Mouse (Mus musculus): ENCODE measurements around the gene Tex19.2. TPM values are rescaled to one million over a fixed set of nuclear protein-coding genes. Genes with fewer than 3 reads are reported as not detected.

Gene Tex19.2
- polyA plus RNA-seq (2012; ENCODE audit: insufficient read depth, insufficient read length, missing spikeins), result not detected in 2 replicates

DNA sequence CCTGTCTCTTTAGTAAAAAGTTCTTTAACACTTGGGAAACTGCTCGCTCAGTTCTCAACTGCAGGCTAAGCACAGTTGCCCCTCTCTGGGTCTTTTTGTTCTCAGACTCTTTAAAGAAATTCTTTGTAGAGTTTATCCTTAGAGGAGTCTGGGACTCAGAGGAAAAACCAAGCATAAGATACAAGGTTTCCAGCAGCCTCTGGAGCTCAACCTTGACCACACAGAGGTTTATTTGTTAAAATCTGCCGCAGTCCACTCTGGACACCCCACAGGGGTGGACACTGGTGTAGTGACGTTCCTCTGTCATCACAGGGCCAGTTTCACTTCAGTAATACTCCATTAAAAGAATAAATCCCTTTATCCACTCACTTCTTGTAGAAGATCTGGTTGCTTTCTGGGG lies at the start of gene Tex19.2:
Tex19.2 (minus strand) TSS at position 101 of the 400 bp plus-strand sequence.
- H3K27ac ChIP-seq (ENCODE audit: insufficient read depth, low read depth, low read length), result no peak within 1 kb of the TSS
- TF ChIP-seq CTCF (IDR thresholded peaks at IDR 0.05; ENCODE audit: low read depth, low read length) (no peak), POLR2A (IDR thresholded peaks at IDR 0.05; ENCODE audit: borderline replicate concordance, low read depth, low read length) (no peak)
- H3K4me3 ChIP-seq (ENCODE audit: insufficient read depth, low read length), result no peak within 1 kb of the TSS
- peaks cover 2% of the 10 kb centered on the region; the same call in 1 of the 2 replicates for H3K4me1 ChIP-seq (ENCODE audit: control insufficient read depth, insufficient read depth, low read length)

GRCm38 (mm10) chr11:121163751-121164150 lies 45.3 kb upstream of the Tex19.2 start:
- TF ChIP-seq CTCF (IDR thresholded peaks at IDR 0.05; ENCODE audit: low read depth, low read length) (no peak), POLR2A (IDR thresholded peaks at IDR 0.05; ENCODE audit: borderline replicate concordance, low read depth, low read length) (no peak)
- Histone ChIP-seq H3K27ac (ENCODE audit: insufficient read depth, low read depth, low read length) (no peak overlapping the region), H3K4me1 (ENCODE audit: control insufficient read depth, insufficient read depth, low read length) (no peaks in the 10 kb centered on the region), H3K4me3 (ENCODE audit: insufficient read depth, low read length) (no peak overlapping the region)

- Histone ChIP-seq H3K4me3 (ENCODE audit: insufficient read depth, low read length) (no peak overlapping the region), H3K4me1 (ENCODE audit: control insufficient read depth, insufficient read depth, low read length) (no peaks in the 10 kb centered on the region), H3K27ac (ENCODE audit: insufficient read depth, low read depth, low read length) (no peak overlapping the region)
- no peak for TF ChIP-seq POLR2A (IDR thresholded peaks at IDR 0.05; ENCODE audit: borderline replicate concordance, low read depth, low read length)
- no peak for TF ChIP-seq CTCF (IDR thresholded peaks at IDR 0.05; ENCODE audit: low read depth, low read length)
Observed at GRCm38 (mm10) chr11:121160636-121161346, 42.3 kb upstream of the Tex19.2 start.

- Histone ChIP-seq H3K4me1 (ENCODE audit: control insufficient read depth, insufficient read depth, low read length) (no peaks in the 10 kb centered on the region), H3K27ac (ENCODE audit: insufficient read depth, low read depth, low read length) (no peak within 1 kb of the TSS), H3K4me3 (ENCODE audit: insufficient read depth, low read length) (no peak within 1 kb of the TSS)
- TF ChIP-seq CTCF (IDR thresholded peaks at IDR 0.05; ENCODE audit: low read depth, low read length) (no peak), POLR2A (IDR thresholded peaks at IDR 0.05; ENCODE audit: borderline replicate concordance, low read depth, low read length) (no peak)
Observed at GRCm38 (mm10) chr11:121159971-121160370, 41.5 kb upstream of the Tex19.2 start, which contains the start of gene Uts2r. TSS of gene Uts2r (plus strand) at chr11:121160271.

- Histone ChIP-seq H3K27ac (ENCODE audit: insufficient read depth, low read depth, low read length) (no peak overlapping the region), H3K4me1 (ENCODE audit: control insufficient read depth, insufficient read depth, low read length) (no peaks in the 10 kb centered on the region), H3K4me3 (ENCODE audit: insufficient read depth, low read length) (no peak overlapping the region)
- no peak for TF ChIP-seq CTCF (IDR thresholded peaks at IDR 0.05; ENCODE audit: low read depth, low read length)
- TF ChIP-seq POLR2A (IDR thresholded peaks at IDR 0.05; ENCODE audit: borderline replicate concordance, low read depth, low read length), result no peak
Observed at GRCm38 (mm10) chr11:121156411-121156891, 38.0 kb upstream of the Tex19.2 start.

DNA sequence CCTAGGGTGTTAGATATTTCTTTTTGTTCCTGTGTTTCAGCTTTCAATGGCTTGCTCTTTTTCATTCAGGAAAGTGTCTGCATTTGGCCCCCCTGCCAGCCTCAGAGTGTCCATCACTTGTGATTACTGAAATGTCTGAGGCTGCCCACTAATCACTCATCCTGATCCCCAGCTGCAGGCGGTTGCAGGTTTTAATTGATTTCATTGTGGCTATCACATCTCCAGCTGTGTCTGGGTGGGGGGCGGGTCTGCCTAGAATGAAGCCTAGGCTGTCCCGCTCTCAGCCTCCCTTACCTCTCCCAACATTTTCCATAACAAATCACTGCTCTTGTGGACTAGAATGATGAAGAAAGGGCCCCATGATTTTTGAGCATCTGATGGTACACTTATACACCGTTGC lies 35.7 kb upstream of the Tex19.2 start:
- TF ChIP-seq CTCF (IDR thresholded peaks at IDR 0.05; ENCODE audit: low read depth, low read length) (no peak), POLR2A (IDR thresholded peaks at IDR 0.05; ENCODE audit: borderline replicate concordance, low read depth, low read length) (no peak)

DNA sequence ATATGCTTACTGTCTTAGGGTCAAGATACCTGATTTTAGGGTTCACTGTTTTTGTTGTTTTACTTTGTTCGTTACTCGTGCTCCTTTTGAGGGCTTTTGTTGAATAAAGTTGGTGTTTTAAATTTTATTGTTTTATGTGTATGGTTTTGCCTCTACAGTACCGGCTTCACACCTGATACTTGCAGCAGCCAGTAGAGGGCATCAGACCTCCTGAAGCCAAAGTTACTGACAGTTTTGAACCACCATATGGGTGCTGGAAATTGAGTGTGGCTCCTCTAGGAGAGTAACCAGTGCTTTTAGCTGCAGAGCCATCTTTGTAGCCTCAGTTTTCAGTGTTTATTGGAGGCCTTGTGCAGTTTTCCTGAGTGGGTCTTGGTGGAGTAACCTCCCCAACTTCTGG lies 29.7 kb upstream of the Tex19.2 start:
- no peak overlapping the region for H3K4me3 ChIP-seq (ENCODE audit: insufficient read depth, low read length)
- H3K4me1 ChIP-seq (ENCODE audit: control insufficient read depth, insufficient read depth, low read length), result no peaks in the 10 kb centered on the region
- TF ChIP-seq POLR2A (IDR thresholded peaks at IDR 0.05; ENCODE audit: borderline replicate concordance, low read depth, low read length), result no peak
- TF ChIP-seq CTCF (IDR thresholded peaks at IDR 0.05; ENCODE audit: low read depth, low read length), result no peak
- H3K27ac ChIP-seq (ENCODE audit: insufficient read depth, low read depth, low read length), result no peak overlapping the region

More for the DNA sequence above, 35.7 kb upstream of the Tex19.2 start:
- no peaks in the 10 kb centered on the region for H3K4me1 ChIP-seq (ENCODE audit: control insufficient read depth, insufficient read depth, low read length)
- no peak overlapping the region for H3K27ac ChIP-seq (ENCODE audit: insufficient read depth, low read depth, low read length)
- H3K4me3 ChIP-seq (ENCODE audit: insufficient read depth, low read length), result no peak overlapping the region

DNA sequence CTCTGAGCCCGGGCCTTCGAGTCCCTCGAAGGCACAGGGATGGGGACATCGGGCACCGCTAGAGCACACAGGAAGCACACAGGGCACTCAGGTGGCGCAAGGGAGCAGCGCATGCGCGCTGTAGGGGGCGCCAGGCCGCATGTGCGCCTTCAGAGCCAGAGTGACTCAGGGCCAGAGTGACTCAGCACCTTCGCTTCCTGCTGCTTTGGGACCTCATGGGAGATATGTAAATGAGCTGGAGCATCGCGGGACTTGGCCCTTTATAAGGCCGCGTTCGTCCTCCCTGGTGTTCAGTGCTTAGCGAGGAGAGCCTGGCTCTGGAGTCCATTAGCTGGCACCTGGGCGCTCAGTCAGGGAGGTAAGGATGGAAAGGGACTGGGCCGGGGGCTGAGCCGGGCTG lies 27.4 kb upstream of the Tex19.2 start, which contains the start of gene Tex19.1:
Tex19.1 (plus strand) TSS at position 279 of the 400 bp plus-strand sequence.
- Histone ChIP-seq H3K4me1 (ENCODE audit: control insufficient read depth, insufficient read depth, low read length) (no peaks in the 10 kb centered on the region), H3K4me3 (ENCODE audit: insufficient read depth, low read length) (no peak within 1 kb of the TSS), H3K27ac (ENCODE audit: insufficient read depth, low read depth, low read length) (no peak within 1 kb of the TSS)
- TF ChIP-seq POLR2A (IDR thresholded peaks at IDR 0.05; ENCODE audit: borderline replicate concordance, low read depth, low read length) (no peak), CTCF (IDR thresholded peaks at IDR 0.05; ENCODE audit: low read depth, low read length) (no peak)

DNA sequence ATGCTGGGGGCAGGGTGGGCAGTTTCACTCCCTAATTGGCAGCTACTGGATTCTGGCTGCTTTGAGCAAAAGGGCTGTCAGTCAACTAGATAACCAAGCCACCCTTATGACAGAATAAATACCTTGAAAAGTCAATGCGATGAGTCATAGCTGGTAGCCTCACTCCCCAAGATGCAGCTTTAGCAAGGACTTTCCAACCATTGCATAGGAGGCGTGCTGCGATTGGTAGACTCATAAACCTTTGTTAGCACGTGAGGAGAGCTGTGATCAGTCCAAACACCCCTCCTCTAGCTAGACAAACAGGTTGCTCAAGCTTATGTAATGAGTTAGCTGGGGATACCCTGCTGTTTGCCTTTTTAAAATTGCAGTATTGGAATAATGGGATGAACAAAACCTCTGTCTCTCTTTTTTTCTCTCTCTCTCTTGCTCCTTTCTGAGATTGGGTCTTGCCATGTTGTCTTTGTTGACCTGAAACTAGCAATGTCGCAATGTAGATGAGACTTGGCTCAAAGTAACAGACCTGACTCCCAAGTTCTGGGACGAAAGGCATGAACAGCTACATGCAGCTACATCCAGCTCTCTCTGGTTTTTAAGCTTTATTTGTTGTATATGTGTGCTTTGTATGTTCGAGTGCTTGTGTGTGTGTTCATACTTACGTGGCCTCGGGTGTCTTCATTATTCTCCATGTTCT lies 25.0 kb upstream of the Tex19.2 start:
- Histone ChIP-seq H3K27ac (ENCODE audit: insufficient read depth, low read depth, low read length) (no peak overlapping the region), H3K4me3 (ENCODE audit: insufficient read depth, low read length) (no peak overlapping the region), H3K4me1 (ENCODE audit: control insufficient read depth, insufficient read depth, low read length) (no peaks in the 10 kb centered on the region)
- TF ChIP-seq POLR2A (IDR thresholded peaks at IDR 0.05; ENCODE audit: borderline replicate concordance, low read depth, low read length) (no peak), CTCF (IDR thresholded peaks at IDR 0.05; ENCODE audit: low read depth, low read length) (no peak)

- Histone ChIP-seq H3K4me3 (ENCODE audit: insufficient read depth, low read length) (no peak overlapping the region), H3K27ac (ENCODE audit: insufficient read depth, low read depth, low read length) (no peak overlapping the region), H3K4me1 (ENCODE audit: control insufficient read depth, insufficient read depth, low read length) (no peaks in the 10 kb centered on the region)
- TF ChIP-seq POLR2A (IDR thresholded peaks at IDR 0.05; ENCODE audit: borderline replicate concordance, low read depth, low read length), result no peak
- no peak for TF ChIP-seq CTCF (IDR thresholded peaks at IDR 0.05; ENCODE audit: low read depth, low read length)
Observed at GRCm38 (mm10) chr11:121138732-121139131, 20.3 kb upstream of the Tex19.2 start.
